Mouse (Mus musculus): Measurements from ENCODE around the gene Trim63.
A peak's percentile ranks its signal among the peaks of the same experiment; 100 is the strongest.

The Trim63 gene

DNA sequence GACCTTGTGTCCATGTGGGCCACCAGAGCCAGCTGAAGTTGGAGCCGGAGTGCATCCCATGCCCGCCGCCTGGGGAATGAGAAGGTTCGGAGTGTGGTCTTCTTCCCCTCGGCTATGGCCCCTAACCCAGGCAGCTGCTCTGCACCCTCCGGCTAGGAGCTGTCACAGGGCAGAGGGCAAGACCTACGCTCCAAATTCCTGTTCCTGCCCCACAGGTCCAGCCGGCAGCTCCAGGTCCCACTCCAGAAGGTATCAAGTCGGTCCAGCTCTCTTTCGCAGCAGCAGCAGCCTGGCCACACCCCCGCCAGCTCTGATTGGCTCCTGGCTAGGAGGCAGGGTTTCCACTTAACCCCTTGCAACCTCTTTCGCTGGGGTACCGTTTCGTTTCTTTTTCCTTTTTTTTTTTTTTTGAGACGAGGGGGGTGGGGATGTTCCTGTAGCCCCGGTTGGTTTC, 57.4 kb downstream of the Trim63 start:
- DNase-seq = peak; percentile 80 to 85

DNA sequence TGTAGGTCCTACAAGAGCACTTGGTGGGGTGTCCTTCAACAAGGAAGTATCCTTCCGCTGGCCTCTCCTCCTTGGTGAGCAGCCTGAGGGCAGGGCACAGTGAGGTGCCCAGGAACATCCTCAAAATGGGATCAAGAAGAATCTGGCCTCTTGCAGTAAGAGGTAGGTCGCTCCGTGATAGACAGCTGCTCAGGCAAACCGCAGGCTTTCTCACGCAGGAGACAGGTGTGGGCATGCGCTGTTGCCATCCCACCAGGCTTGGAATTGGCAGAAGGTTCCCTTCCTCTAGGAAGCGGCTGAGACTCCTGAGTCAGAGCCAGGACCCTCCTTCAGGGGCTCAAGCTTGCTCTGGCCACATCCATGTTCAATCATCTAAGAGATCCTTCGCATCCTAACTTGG, 58.4 kb downstream of the Trim63 start:
- no peak for DNase-seq

DNA sequence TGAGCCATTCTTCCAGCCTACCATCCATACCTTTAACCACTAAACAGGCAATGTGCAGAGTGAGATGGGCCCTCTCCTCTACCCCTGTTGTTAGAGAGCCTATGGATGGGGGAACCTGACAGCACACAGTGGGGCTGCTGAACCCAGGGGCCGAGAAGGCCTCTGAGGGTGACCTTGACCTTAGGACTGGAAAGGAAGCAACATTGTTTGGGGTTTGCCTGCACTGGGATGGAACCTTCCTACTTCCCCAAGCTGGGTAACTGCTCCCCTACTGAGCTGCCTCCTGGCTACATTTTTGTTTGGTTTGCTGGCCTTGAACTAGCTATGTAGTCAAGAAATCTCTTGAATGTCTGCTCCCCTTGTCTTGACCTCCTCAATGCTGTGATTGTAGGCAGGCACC, 59.4 kb downstream of the Trim63 start:
- no peak for DNase-seq

DNA sequence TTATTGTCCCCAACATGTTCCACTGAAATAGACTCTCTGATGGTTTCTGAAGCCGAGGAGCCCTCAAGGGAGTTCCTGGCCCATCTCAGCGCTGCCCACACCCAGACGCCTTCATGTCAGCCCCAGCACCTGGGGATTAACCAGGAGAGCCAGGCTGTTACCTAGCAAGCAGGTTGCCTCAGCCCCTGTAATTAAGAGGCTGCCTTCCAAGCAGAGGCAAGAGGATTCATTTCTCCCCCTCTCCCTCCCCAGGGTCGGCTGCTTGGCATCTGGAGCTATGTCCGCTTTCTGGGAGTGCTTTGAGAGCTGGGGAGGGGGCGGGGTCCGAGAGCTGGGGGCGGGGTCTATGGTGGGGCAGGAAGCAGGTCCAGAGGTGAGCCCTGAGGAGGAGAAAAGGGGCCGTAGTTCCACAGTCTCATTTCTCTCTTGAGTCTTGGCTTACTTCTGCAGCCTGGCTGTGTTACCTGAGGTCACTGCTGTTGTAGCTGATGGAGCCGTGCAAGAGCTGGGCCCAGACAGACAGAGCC, 63.2 kb downstream of the Trim63 start:
- no peak for DNase-seq

All from lung, postnatal 4 days (tissue).